Mouse (Mus musculus): ENCODE results near the gene 9530053A07Rik.

- TF ChIP-seq POLR2A (IDR thresholded peaks at IDR 0.05; ENCODE audit: control insufficient read depth in 1 of 2, insufficient read depth in 1 of 2, low read depth in 1 of 2, low read length in 2 of 2, poor library complexity in 1 of 2) (no peak), POLR2AphosphoS5 (IDR thresholded peaks at IDR 0.05; ENCODE audit: borderline replicate concordance, low read depth, low read length) (no peak), CTCF (IDR thresholded peaks at IDR 0.05 in 2 of 3, conservative IDR thresholded peaks at IDR 0.05 in 1 of 3; ENCODE audit: control insufficient read depth in 1 of 3, insufficient read depth in 1 of 3, low read depth in 2 of 3, low read length in 3 of 3, poor library complexity in 1 of 3, severe bottlenecking in 1 of 3) (peak; percentile 64 to 76 (median 70)), EP300 (IDR thresholded peaks at IDR 0.05; ENCODE audit: low read depth in 1 of 2, low read length in 2 of 2) (no peak), MAZ (IDR thresholded peaks at IDR 0.05; ENCODE audit: low read depth, low read length) (no peak), NELFE (IDR thresholded peaks at IDR 0.05; ENCODE audit: low read depth, low read length) (no peak), MXI1 (IDR thresholded peaks at IDR 0.05; ENCODE audit: low read depth, low read length) (no peak), MAX (IDR thresholded peaks at IDR 0.05; ENCODE audit: low read length) (no peak), E2F4 (IDR thresholded peaks at IDR 0.05; ENCODE audit: borderline replicate concordance, low read depth, low read length) (no peak), TCF12 (IDR thresholded peaks at IDR 0.05; ENCODE audit: low read depth, low read length) (no peak), SIN3A (IDR thresholded peaks at IDR 0.05; ENCODE audit: low read length) (no peak), POLR2AphosphoS2 (IDR thresholded peaks at IDR 0.05; ENCODE audit: low read length) (no peak), ZKSCAN1 (IDR thresholded peaks at IDR 0.05; ENCODE audit: low read depth, low read length) (no peak), GATA1 (IDR thresholded peaks at IDR 0.05; ENCODE audit: low read depth, low read length) (no peak)
Measured at GRCm38 (mm10) chr7:28151584-28152221, 22.4 kb downstream of the 9530053A07Rik start.

Data from MEL (cell line).